Mouse (Mus musculus) induced T-regulatory cell, adult 2 months (primary cell): ENCODE data around the gene Mfsd9.

Experiments
- DNase-seq: peaks from one replicate; pipeline ENCODE4 v3.0.0-alpha.2; 2012; ENCODE audit warnings: low read depth

The Mfsd9 gene

GRCm38 (mm10) chr1:40790324-40791141 is at the start of gene Mfsd9:
Gene Mfsd9 (minus strand): TSS chr1:40790687.
- peak; percentile 92 for DNase-seq

DNA sequence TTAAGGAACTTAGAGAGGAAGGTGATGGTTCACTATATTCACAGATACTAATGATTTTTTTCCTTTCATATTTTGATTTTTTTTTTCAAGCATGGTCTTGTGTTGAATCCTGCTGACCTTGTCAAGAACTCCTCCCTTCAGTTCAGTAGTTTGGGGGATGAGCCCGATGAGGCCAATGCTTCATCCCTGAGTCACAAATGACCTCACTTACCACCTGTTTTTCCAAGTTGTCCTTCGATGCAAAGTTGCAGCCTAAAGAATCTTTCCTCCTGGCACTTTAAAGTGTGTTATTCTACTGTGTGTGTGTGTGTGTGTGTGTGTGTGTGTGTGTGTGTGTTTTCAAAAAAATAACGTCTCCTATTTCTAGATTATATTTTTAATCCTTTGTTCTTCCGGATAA is 45.0 kb upstream of the Mfsd9 start:
- DNase-seq = no peak

DNA sequence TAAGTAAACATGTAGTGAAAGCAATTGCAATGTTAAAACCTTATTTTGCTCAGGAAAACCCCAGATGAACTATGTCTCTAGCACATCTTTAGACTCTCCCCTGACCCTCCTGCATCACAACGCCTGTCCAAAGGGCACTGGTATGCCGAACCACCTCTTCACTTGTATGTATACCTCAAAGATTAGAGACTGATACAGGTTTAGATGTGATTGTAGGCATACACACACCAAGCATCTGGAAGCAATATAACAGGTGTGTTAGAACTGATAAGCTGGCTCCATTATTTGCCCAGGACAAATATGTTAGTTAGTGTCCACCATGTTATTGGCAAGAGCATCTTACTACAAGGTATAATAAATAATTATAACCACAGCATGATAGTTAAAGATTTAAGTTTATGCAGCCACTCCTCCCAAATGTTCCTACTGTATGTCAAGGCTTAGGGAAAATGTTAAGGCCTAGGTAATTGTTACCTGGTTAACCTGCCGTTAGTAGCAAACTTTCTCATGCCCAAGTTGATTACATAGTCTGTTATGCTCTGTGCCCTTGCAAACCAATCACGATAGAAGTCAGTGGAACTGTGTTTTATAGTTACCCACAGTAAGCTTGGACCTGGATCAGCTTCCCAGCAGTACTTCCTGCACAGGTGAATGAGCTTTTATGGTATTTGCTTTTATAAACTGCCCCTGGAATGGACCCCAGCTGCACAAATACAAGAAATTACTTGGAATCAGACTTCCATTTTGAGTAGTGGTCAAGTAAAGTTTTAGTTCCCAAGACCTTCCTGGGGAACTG is 40.4 kb upstream of the Mfsd9 start:
- no peak for DNase-seq

GRCm38 (mm10) chr1:40829213-40829914 is 38.9 kb upstream of the Mfsd9 start:
- DNase-seq = no peak

DNA sequence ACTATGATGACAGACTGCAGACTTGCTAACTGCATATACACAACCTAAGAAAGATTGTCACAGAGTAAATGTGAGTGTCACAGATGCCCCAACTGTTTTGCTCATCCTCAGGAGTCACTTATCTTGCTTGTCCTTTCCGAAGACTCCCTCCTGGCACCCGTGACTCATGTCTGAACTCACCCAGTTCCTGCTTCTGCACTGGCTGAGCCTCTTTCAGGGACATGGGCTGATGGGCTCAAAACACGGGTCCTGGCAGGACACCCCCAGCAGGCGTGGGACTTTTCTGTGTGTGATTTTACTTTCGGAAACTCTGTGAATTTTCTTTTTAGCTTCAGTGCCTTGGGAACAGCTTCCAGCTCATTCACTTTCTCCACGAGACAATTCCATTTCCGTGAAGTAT is 35.3 kb upstream of the Mfsd9 start:
- no peak for DNase-seq

- no peak for DNase-seq
Measured at GRCm38 (mm10) chr1:40824936-40825335, 34.4 kb upstream of the Mfsd9 start.

DNA sequence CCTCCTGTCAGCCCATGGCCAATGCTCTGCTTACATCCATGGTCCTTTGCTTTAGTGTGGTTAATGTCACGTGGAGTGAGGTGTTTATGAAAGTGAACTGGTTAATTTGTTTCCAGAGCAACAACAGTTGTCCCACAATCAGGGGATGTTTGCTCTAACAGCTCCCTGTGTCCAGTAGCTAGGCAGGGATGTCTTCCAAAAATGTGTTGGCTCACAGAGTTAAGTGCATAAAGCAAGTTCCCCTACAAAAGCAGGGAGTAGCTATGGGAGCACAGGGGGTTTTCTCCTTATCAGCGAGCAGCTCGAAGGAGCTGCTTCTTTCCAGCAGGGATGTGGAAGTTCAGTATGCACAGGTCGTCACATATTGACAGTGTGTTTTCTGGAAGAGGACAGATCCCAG is 34.0 kb upstream of the Mfsd9 start:
- no peak for DNase-seq

DNA sequence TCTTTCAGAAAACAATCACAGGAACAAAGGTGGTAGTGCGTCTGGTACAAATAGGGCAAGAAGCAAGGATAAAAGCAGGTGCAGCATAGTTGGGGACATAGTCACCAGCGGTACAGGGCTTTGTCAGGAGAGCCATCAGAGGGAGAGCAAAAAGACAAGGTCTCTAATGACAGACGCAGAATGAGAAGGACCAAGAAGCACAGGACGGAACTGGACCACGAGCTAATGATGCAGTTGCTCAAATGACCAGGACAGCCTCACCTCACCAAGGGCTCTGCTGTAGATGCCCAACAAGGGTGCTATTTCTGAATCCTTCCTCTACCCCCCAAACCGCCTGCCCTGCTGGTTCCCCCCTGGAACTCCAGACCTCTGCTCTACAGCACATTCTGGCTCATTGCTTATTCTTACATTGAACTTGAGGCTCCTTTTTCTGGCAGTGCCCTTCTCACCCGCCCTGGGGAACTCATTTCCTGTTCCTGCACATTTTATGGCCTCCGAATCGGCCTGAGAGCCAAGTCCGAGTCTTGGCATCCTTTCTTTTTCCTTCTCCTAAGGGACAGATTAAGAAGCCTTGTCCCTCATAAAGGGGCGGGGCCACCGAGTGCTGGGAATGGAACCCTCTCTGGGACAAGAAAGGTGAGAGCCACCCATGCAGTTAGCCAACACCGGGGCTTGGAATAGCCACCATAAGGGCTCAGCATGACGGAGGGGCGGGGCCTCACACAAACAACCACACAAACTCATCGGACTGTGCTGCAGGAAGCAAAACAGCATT is 24.8 kb upstream of the Mfsd9 start:
- no peak for DNase-seq

DNA sequence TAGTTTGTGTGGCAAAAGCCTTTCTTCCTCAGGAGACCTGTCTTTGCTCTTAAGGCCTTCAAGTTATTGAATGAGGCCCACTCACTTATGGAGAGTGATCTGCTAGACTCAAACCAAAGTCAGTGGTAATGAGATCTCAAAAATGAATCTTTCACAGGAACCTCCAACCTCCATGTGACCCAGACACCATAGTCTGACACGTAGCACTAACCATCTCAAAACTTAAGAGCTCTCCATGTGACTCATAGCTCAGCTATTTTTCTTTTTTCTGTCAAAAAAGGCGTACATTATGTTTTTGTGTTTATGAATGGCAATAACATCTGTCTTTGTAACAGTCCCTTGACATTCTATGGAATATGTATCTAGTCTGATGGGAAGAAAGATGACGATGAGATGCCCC is 18.2 kb upstream of the Mfsd9 start:
- DNase-seq = no peak

DNA sequence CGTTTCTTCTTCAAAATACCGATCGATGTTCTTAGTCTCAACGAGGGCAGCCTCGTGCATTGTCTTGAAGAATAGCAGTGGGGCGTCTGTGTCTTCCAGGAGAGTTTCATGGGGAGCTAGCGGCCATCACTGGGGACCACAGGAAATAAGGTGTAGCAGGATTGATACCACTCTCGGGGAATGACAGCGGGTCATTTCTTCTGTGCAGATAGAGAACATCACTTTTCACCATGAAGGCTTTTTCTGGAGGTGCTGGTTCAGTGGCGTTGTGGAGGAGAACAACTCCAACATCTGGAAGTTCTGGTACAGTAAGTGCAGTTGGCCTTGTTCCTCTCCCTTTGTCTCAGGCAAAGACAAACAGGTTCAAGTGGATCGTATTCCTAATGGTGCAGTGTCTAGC is 15.4 kb upstream of the Mfsd9 start:
- DNase-seq = no peak

DNA sequence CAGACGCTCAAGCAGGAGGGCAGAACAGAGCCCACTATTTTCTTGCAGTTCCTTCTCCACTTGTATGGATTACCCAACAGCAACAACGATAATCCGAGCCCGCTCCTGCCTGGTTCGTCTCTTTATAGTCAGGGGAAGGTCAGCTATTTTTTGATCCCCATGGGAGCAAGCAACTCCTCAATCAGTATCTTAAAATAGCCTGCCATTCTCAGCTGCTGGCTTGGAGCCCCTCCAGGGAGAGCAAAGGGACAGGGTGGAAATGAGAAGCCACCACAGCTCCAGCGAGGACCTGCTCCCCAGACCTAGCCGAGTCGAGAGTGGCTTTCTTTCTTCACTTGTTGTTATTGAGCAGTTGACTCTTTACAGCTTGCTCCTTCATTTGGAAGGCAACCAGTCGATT is 14.9 kb upstream of the Mfsd9 start, which contains the start of gene Tmem182:
Tmem182 (plus strand) TSS at position 251 of the 400 bp plus-strand sequence.
- no peak for DNase-seq

GRCm38 (mm10) chr1:40804118-40804517 is 13.6 kb upstream of the Mfsd9 start:
- no peak for DNase-seq

- DNase-seq = peak; percentile 71
Measured at GRCm38 (mm10) chr1:40802759-40803158, 12.3 kb upstream of the Mfsd9 start.

DNA sequence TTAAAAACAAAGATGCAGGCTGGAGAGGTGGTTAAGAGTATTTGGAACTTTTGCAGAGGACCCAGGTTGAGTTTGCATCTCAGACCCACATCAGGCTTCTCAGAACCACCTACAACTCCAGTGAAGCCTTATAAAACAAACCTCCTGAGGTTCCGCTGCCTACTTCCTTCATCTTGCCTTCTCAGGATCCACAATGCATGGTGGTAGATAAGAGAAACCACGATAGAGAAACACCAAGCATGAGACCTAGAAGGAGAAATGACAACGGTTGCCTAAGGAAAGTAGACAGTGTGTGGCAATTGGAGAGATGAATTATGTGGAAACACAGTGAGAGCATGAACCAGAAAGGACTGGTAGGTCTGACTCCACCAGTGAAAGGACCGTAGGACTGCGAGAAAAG is 10.4 kb upstream of the Mfsd9 start:
- no peak for DNase-seq

DNA sequence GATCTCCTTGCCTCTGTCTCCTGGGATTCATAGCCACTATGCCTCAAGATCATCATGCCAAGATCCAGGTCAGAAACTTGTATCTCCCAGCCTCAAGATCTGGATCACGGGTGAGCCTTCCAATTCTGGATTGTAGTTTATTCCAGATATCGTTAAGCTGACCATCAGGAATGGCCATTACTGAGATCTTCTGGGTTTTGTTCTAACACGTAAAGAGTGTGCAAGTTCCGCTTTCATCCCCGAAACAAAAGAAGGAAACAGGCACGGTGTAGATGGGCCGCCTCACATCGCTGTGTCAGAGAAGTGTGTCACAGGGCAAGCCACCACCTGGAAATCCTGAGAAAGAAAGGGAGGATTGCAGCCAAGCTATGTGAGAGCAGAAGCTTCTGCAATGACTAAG is 8.6 kb upstream of the Mfsd9 start:
- DNase-seq = no peak

DNA sequence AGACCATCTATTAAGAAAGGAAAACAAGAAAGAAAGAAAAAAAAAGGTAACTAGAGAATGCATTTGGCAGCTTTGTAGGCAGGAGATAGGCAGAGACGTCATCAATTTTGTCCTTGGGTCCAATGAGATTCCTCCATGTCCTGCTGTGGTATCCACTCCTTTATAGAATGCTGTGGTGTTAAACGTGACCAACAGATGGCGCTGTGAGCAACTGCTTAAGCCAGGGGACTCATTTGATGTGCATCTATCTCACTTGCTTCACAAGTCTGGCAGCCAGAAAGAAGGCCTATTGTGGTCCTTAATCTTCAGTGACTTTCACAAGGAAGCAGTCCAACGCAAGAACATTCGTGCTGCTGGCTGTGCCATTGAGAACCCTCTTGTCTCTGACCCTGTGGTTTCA is 6.9 kb upstream of the Mfsd9 start:
- peak; percentile 83 for DNase-seq

DNA sequence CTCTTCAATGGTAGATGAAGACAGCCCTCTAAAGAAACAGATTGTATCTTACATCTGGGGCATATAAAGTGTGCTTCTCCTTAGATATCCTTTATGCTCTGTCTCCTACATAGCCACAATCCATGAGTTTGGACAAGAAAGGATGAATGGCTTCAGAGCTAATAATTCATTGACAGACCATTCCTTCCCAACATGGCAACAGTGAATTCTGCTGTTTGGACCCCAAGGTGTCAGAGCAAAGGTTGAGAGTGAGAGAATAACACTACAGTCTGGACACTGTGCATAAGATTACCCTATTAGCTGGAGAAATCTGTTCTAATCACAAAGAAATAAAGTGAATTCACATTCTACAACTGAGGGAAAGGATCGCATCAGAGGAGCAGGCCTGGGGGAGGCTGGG is 5.0 kb upstream of the Mfsd9 start:
- DNase-seq = no peak

- DNase-seq = peak; percentile 10
Measured at GRCm38 (mm10) chr1:40789666-40790233, 737 bp downstream of the Mfsd9 start.

DNA sequence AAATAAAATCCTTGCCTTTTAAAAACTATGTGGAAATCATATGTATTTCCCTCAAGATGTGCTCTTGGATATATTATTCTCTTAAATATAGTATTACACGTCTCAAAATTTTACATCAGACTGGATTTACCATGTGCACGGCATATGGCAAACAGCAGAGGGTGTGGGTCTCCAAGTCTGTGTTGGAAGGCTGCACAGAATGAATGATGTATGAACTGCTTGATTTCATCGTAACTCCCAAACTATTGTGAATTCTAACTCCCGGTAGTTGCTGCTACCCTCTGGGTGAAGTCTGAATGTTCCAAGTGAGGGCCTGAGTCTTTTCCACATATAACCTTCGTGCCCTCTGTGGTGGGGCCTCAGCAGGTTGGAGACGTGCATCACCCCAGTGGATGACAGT is 1.5 kb downstream of the Mfsd9 start:
- no peak for DNase-seq

DNA sequence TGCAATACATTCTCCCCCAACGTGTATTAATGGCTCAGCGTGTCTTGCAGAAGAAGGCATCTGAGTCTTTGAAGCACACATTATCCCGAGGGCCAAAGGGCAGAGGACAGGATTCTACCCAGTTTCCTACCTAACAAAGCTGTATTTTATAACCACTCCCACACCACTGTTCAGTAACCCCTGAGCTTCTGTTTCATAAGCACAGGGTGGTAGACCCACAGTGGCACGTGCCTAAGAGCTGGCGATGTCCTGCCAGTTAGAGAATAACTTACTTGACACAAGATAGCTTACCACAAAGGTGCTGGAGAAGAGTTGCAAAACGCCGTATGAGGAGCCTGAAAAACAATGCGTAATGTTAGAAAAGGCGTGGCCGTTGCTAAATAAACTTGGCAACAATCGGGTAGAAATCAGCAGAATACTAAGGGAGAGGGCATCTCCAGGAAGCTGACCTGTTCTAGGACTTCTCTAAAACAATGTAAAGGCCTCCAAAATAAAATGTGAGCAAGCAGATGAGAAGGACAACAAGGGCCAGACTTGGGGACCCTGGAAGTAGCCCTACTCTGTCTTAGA is 4.5 kb downstream of the Mfsd9 start:
- no peak for DNase-seq

GRCm38 (mm10) chr1:40784306-40784705 is 6.2 kb downstream of the Mfsd9 start:
- DNase-seq = no peak
